ENCODE assay signal across 21 mouse cellular contexts in genomic region chr4:76222520-76222919, GRCm38 (mm10).
"Had no signal": no experiment of that assay in that cellular context is flagged by ENCODE, and none has a peak within 500 bp of the region (broad histone marks: within the 10 kb centered on the region; RNA-seq: fewer than 3 reads in every experiment).

No protein-coding gene starts in this region.

- H3K4me1 ChIP-seq: limb, embryonic 15.5 days; neural tube, embryonic 12.5 days; neural tube, embryonic 15.5 days; stomach, embryonic 15.5 days had no signal

- H3K36me3 ChIP-seq: limb, embryonic 15.5 days; neural tube, embryonic 12.5 days; neural tube, embryonic 15.5 days; stomach, embryonic 15.5 days had no signal

- H3K27ac ChIP-seq: layer of hippocampus, adult 2 months; limb, embryonic 15.5 days; liver, embryonic 14.5 days; neural tube, embryonic 12.5 days; neural tube, embryonic 15.5 days; stomach, embryonic 15.5 days had no signal

- H3K9me3 ChIP-seq: limb, embryonic 15.5 days; neural tube, embryonic 12.5 days; neural tube, embryonic 15.5 days; stomach, embryonic 15.5 days had no signal

- H3K4me2 ChIP-seq: limb, embryonic 15.5 days; liver, embryonic 11.5 days; lung, embryonic 14.5 days; midbrain, embryonic 11.5 days; neural tube, embryonic 12.5 days; neural tube, embryonic 15.5 days; stomach, embryonic 15.5 days had no signal

- H3K27me3 ChIP-seq: limb, embryonic 15.5 days; neural tube, embryonic 12.5 days; neural tube, embryonic 15.5 days; stomach, embryonic 15.5 days had no signal

- H3K9ac ChIP-seq: limb, embryonic 15.5 days; liver, embryonic 14.5 days; liver, postnatal 0 days; lung, embryonic 14.5 days; neural tube, embryonic 12.5 days; neural tube, embryonic 15.5 days; stomach, embryonic 15.5 days had no signal

- DNase-seq: kidney, adult 11 months; kidney, adult 8-10 months; kidney, postnatal 14 days; layer of hippocampus, adult 9-11 months; liver, postnatal 0 days; lung, embryonic 14.5 days; lung, postnatal 10 days; lung, postnatal 36 days; midbrain, embryonic 14.5 days; right cerebral cortex, adult 18-20 months; right cerebral cortex, postnatal 14 days; spleen, adult 18-20 months; thymus, postnatal 25 days had no signal

- H3K4me3 ChIP-seq: layer of hippocampus, adult 2 months; limb, embryonic 15.5 days; neural tube, embryonic 12.5 days; neural tube, embryonic 15.5 days; stomach, embryonic 15.5 days had no signal

- ATAC-seq: liver, postnatal 0 days had no signal
